9 mouse cellular contexts compared by ENCODE assay signal in genomic region chr4:134243516-134244250, GRCm38 (mm10). TPM values are rescaled to one million over a fixed set of nuclear protein-coding genes. Genes with fewer than 3 reads are reported as not detected.
A peak's percentile ranks its signal among the peaks of the same experiment; 100 is the strongest.
DNase-seq lines count a peak whose midpoint lies in the region; ATAC-seq lines count a peak whose summit lies in the region.
"Had no signal": no experiment of that assay in that cellular context is flagged by ENCODE, and none has a peak within 500 bp of the region (broad histone marks: within the 10 kb centered on the region; RNA-seq: fewer than 3 reads in every experiment).

TSS of gene E130218I03Rik (plus strand) at chr4:134243662.

- H3K4me1 ChIP-seq in megakaryocyte, embryonic 14.5 days = peaks cover 24% of the 10 kb centered on the region
- H3K4me1 ChIP-seq in forebrain, embryonic 13.5 days = peaks cover 21% of the 10 kb centered on the region
- peaks cover 22% of the 10 kb centered on the region for H3K4me1 ChIP-seq in liver, embryonic 13.5 days (replicated peaks)
- H3K4me1 ChIP-seq in stomach, embryonic 15.5 days = peaks cover 15% of the 10 kb centered on the region

- H3K4me2 ChIP-seq in forebrain, embryonic 13.5 days = peak within 1 kb of the TSS; percentile 95
- H3K4me2 ChIP-seq in liver, embryonic 13.5 days = peak within 1 kb of the TSS; percentile 96
- H3K4me2 ChIP-seq in stomach, embryonic 15.5 days = peak within 1 kb of the TSS; percentile 93

- H3K4me3 ChIP-seq in megakaryocyte, embryonic 14.5 days (replicated peaks) = peak within 1 kb of the TSS; percentile 94
- peak within 1 kb of the TSS; percentile 86 for H3K4me3 ChIP-seq in forebrain, embryonic 13.5 days
- H3K4me3 ChIP-seq in liver, embryonic 13.5 days (replicated peaks) = peak within 1 kb of the TSS; percentile 84
- H3K4me3 ChIP-seq in stomach, embryonic 15.5 days (replicated peaks) = peak within 1 kb of the TSS; percentile 87

- ATAC-seq in megakaryocyte, adult 5-6 weeks (ENCODE audit: poor library complexity, severe bottlenecking) = no peak
- ATAC-seq in forebrain, embryonic 13.5 days = no peak
- ATAC-seq in liver, embryonic 13.5 days (ENCODE audit: low read depth) = no peak
- ATAC-seq in stomach, embryonic 15.5 days (ENCODE audit: insufficient read depth, low FRiP score, low read depth) = no peak

- peak within 1 kb of the TSS; percentile 87 for H3K9ac ChIP-seq in forebrain, embryonic 13.5 days
- H3K9ac ChIP-seq in liver, embryonic 13.5 days = peak within 1 kb of the TSS; percentile 87; the same call in 1 of the 2 replicates
- H3K9ac ChIP-seq in stomach, embryonic 15.5 days = no peak within 1 kb of the TSS

- no peak for DNase-seq in liver, embryonic 13.5 days
- DNase-seq in thymus, postnatal 25 days = no peak
- no peak for DNase-seq in kidney, postnatal 14 days
- DNase-seq: kidney, adult 8-10 months had no signal

- no peak within 1 kb of the TSS for H3K27ac ChIP-seq in forebrain, embryonic 13.5 days
- H3K27ac ChIP-seq in liver, embryonic 13.5 days = no peak within 1 kb of the TSS
- H3K27ac ChIP-seq in stomach, embryonic 15.5 days = no peak within 1 kb of the TSS

- H3K36me3 ChIP-seq in megakaryocyte, embryonic 14.5 days (replicated peaks; ENCODE audit: low read length) = peaks cover 9% of the 10 kb centered on the region
- H3K36me3 ChIP-seq in forebrain, embryonic 13.5 days (ENCODE audit: poor library complexity, severe bottlenecking) = peaks cover 6% of the 10 kb centered on the region; the same call in 1 of the 2 replicates
- H3K36me3 ChIP-seq in liver, embryonic 13.5 days = peaks cover 4% of the 10 kb centered on the region
- H3K36me3 ChIP-seq in stomach, embryonic 15.5 days = no peaks in the 10 kb centered on the region

- 92% methylated on average over 17 of the region's 17 CpGs for WGBS in forebrain, embryonic 13.5 days
- 88% methylated on average over 17 of the region's 17 CpGs for WGBS in liver, embryonic 13.5 days (ENCODE audit: insufficient replicate concordance)
- 92% methylated on average over 17 of the region's 17 CpGs for WGBS in stomach, embryonic 15.5 days

- no peaks in the 10 kb centered on the region for H3K9me3 ChIP-seq in megakaryocyte, embryonic 14.5 days
- no peaks in the 10 kb centered on the region for H3K9me3 ChIP-seq in forebrain, embryonic 13.5 days (replicated peaks)
- no peaks in the 10 kb centered on the region for H3K9me3 ChIP-seq in liver, embryonic 13.5 days (replicated peaks)
- no peaks in the 10 kb centered on the region for H3K9me3 ChIP-seq in stomach, embryonic 15.5 days

- H3K27me3 ChIP-seq in megakaryocyte, embryonic 14.5 days (replicated peaks) = peaks cover 31% of the 10 kb centered on the region
- peaks cover 31% of the 10 kb centered on the region for H3K27me3 ChIP-seq in forebrain, embryonic 13.5 days
- peaks cover 38% of the 10 kb centered on the region for H3K27me3 ChIP-seq in liver, embryonic 13.5 days
- H3K27me3 ChIP-seq in stomach, embryonic 15.5 days (replicated peaks) = peaks cover 15% of the 10 kb centered on the region

RNA-seq across cellular contexts. Expression of gene E130218I03Rik, which starts in this region (rescaled TPM):
- polyA plus RNA-seq in megakaryocyte, embryonic 14.5 days (2012; ENCODE audit: insufficient read depth, low replicate concordance) = not detected in 2 replicates
- not detected in 2 replicates for total RNA-seq in megakaryocyte, adult 5-6 weeks (2015)
- not detected in 2 replicates for total RNA-seq in megakaryocyte, adult 5-6 weeks (2017)
- 0.65 and 0.68 TPM in 2 replicates for polyA plus RNA-seq in forebrain, embryonic 13.5 days (2015; fragmentation: Nextera tagmentation; extraction: Ambion mirVana)
- polyA plus RNA-seq in liver, embryonic 13.5 days (2015; fragmentation: Nextera tagmentation; extraction: Ambion mirVana) = 0.21 and 0.52 TPM in 2 replicates
- polyA plus RNA-seq in stomach, embryonic 15.5 days (2015; fragmentation: Nextera tagmentation; extraction: Ambion mirVana) = 0.28 and 0.37 TPM in 2 replicates
- polyA plus RNA-seq: brain, embryonic 14.5 days had no signal
